Mouse (Mus musculus): ENCODE measurements at regions not wholly inside any gene's neighbourhood (a gene's known extent, or its start where the extent isn't known, plus 50 kb on each side); places are given as distances from the start of the nearest gene placed in this dataset.
A peak's percentile ranks its signal among the peaks of the same experiment; 100 is the strongest.
"Not testable (repeated sequence)": the region's sequence is repeated elsewhere in the genome, so short reads cannot be mapped to it uniquely, and the experiment has no call there.

- DNase-seq = peak; percentile 73 to 82
Observed at GRCm38 (mm10) chr13:27945062-27945461, 71.0 kb upstream of the Prl4a1 start.

GRCm38 (mm10) chr13:27960421-27960820 lies 55.6 kb upstream of the Prl4a1 start:
- DNase-seq = not testable (repeated sequence)

GRCm38 (mm10) chr13:27962381-27962780 lies 53.6 kb upstream of the Prl4a1 start:
- DNase-seq = not testable (repeated sequence)

- DNase-seq = not testable (repeated sequence)
Observed at GRCm38 (mm10) chr13:27966021-27966420, 50.0 kb upstream of the Prl4a1 start.
